Mouse (Mus musculus) gastrocnemius, postnatal 25 days (tissue): ENCODE measurements at regions not wholly inside any gene's neighbourhood (a gene's known extent, or its start where the extent isn't known, plus 50 kb on each side); places are given as distances from the start of the nearest gene placed in this dataset.

ENCODE experiments used
- DNase-seq: peaks from one replicate; pipeline ENCODE4 v3.0.0; 2022

DNA sequence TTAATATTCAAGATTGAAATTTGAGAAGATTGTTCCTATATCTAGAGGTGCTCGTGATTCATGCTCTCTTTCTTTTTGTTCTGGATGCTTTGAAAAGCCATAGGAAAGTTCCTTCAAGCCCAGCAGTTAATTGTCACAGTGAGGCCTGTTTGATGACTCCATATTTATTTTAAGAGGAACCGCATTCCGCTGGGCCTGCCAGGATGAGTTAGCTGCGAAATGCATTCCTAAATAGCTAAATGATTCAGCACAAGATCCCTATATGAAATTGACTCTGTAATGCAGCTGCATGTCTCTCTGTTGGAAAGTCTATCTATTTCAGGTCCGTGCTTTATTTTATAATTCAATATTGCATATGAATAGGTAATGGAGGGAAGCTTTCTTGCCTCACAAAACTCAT is 511.9 kb upstream of the Adgra3 start:
- no peak for DNase-seq

DNA sequence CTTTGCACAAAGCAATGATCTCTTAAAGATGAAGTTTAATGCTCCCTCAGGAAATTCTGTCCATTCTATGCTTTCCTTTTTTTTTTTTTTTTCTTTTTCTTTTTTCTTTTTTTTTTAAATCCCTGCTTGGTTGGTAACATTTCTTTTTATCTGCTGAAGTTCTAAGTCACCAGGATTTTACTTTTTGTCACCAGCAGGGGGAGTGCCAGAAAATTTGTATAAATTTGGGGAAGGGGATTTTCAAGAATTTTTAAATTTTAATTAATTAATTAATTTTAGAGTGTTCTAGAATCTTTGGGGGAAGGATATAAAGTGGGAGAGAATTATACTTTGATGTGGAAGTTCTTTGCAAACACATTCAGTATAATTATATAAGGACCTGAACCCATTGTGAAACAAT is 492.3 kb upstream of the Adgra3 start:
- DNase-seq, result no peak

DNA sequence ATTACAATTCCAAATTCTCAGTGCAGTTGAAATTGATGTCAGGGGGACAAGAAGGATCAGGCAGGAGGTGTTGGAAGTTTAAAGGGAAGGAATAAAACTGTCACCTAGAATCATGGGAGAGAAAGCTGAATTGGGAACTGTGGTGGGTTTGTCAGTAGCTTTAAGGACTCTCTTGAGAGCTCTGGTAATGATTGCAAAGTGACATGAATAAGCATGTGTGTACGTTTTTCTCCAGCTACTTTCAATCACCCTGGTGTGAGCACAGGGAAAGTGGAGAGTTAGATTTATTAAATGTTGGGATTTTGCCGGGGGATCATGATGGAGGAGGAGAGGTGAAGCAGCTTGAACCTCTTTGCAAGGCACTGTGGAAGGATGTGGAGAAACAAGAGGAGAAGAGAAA is 453.7 kb upstream of the Adgra3 start:
- no peak for DNase-seq

DNA sequence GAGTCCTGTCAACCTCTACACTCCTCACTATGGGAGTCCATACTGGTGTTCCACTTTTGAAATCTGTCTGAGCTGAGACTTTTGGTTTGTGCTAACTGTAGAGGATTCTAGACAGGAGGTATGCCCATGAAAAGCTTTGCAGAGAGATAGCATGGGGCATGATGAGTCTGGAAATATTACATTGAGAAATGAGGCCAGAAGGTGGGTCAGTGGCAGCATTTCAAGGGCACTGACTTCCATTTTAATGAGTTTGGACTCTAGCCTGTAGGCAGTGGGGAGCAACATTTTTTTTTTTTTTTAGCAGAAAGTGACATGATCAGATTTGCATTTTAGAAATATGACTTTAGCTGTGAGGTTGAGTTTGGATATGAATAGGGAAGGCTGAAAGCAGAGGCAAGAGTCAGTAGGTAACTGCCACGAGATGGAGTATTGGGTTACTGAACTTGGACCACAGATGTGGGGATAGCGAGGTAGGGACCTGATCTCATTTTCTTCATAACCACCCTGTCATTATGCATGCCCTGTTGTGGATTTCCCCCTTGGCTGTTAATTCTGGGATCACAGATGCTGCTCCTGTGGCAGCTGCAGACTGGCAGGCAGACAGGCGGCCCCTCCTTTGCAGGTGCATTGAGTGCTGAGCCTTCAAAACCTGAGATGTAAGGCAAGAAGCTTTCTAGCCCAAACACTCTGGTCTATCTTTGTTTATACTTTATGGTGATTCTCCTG is 451.1 kb upstream of the Adgra3 start:
- no peak for DNase-seq

DNA sequence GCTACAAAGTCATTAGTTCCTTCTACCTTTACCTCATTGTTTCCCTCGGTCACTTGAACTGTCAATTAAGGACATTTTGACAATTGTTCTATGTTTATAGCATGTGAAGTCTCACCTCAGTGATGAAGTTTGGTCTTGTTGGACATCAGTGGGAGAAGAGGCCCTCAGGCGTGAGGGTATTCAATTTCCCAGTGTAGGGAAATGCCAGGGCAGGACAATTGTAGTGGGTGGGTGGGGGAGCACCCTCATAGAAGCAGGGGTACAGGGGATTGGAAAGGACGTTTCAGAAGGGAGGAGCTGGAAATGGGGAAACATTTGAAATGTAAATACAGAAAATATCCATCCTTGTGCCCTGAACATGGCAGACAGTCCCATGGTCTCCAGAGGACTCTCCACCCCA is 431.4 kb upstream of the Adgra3 start:
- DNase-seq, result no peak

DNA sequence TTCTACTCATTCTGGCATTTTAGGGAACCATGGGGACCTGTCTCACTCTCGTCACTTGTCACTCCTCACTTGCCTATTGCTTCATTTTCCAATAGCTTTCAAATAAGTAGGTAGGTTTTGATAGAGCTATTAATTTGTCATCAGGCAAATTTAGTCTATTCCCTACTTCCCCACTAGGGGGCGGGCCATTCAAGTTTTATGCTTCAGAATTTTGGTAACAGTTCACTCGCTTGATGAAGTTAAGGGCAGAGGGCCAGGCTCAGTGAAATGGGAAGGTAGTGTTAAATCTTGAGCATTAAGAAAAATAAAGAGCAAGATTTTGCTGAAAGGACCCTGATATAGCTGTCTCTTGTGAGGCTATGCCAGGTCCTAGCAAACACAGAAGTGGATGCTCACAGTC is 418.2 kb upstream of the Adgra3 start:
- no peak for DNase-seq

DNA sequence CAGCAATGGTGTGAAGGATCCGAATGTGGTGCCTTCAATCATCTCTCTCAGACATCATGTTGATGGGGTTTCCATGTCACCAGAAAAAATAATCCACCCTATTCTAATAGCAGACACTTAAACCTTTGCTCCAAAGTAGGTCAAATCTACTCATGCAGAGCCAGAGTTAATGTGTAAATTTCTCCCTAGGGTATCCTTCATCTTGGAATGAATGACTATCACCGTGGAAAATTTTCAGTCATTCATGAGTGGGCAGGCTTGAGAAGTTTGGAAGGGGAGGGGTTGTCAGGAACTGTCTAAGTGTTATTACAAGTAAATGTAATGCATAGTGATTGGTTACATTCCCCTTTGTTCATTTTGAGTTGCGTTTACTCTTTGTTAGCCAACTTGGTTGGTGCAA is 402.7 kb upstream of the Adgra3 start:
- no peak for DNase-seq

DNA sequence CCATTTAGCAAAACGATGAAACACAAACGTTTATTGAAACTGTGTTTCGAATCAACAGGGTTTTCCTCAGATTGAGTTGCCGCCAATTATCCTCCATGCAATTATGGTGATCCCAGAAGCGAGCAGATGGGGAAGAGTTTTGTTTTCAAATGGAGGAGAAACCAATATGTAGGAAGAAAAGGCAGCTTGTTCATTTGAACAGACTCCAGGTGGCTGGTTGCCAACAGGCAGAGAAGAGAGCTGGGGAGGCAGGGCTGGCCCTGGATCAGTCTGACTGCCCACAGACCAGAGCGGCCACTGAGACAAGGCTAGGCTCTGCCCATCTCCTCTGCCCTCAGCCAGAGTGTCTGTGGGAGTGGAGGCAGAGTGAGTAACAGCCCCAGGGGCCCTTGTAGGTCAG is 398.8 kb upstream of the Adgra3 start:
- DNase-seq, result peak; percentile 10

DNA sequence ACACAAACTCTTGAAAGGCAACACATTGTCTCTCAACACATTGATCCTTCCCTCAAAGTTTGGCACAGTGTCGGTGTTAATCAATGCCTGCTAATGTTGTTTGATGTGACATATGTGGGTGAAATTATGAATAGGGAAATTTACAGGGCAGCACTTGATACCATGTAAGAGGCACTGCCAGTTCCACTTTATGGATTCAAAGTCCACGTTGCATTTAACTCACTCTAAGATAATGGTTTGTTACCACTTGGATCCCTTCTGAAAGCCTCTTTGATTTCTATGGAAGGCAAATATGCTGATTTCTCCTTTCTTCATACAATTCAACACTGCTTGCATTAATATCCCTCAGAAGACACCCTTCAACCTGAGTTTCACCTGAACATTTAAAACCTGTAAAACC is 395.6 kb upstream of the Adgra3 start:
- DNase-seq, result no peak

DNA sequence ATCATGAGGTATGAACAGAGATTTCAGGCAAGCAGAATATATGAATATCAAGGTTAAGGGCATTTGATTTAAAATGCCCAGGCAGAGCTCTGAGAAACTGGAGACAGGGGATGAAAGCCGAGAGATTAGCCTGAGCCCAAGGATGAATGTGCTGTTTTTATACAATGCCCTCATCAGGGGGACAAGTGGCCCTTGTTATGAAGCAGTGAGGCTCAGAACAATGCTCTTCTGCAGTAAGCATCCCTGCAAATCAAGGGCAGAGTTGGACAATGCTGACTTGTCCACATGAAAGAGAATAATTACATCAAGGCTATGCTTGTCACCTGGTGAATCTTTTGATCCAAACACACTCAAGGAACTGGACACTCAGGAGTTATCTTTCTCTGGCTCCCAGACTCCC is 348.1 kb upstream of the Adgra3 start:
- no peak for DNase-seq

DNA sequence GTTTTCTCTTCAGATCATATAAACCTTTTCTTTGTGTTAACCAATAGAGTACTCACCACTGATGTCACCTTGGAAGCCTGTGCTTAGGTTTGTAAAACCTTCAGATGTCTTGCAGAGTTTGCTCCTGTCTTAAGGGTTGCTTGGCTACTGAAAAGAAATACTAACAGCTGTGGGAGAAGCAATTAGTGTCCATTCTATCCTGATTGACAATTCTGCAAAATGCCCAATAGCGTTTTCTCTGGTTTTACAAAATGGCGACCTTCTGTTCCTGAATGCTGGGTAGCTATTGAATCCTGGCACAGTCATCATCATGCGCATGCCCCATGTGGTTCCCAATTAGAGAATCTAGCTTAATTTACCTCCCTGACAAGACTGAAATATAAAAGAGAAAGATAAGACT is 347.7 kb upstream of the Adgra3 start:
- DNase-seq, result no peak
